Mouse (Mus musculus): ENCODE data around the gene Omt2b. TPM values are rescaled to one million over a fixed set of nuclear protein-coding genes. Genes with fewer than 3 reads are reported as not detected.
"Not testable (repeated sequence)": the region's sequence is repeated elsewhere in the genome, so short reads cannot be mapped to it uniquely, and the experiment has no call there.

Omt2b gene
- not detected in 2 replicates for total RNA-seq (2015)
- not detected in 2 replicates for total RNA-seq (2017)

DNA sequence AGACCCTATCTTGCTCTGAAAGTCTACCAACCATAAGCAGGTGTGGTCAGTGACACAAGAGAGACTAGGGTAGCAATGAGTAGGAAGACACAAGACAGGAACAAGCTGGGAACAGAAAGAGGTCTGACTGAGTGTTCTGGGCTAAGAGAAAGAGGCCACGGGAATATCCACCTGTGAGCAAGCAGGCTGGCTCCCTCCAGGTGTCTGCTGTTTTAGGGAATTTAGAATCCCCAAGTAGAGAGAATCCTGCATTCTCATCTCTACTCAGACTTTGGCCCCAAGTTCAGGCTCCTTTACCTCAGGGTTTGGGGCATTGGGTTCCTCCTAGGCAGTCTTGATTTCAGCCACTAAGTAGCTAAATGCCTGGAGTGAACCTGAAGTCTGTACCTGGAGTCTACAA lies at the start of gene Omt2b:
TSS of gene Omt2b (plus strand) at position 301 of the 400 bp plus-strand sequence.
- not testable (repeated sequence) for ATAC-seq (replicated peaks; ENCODE audit: poor library complexity)

DNA sequence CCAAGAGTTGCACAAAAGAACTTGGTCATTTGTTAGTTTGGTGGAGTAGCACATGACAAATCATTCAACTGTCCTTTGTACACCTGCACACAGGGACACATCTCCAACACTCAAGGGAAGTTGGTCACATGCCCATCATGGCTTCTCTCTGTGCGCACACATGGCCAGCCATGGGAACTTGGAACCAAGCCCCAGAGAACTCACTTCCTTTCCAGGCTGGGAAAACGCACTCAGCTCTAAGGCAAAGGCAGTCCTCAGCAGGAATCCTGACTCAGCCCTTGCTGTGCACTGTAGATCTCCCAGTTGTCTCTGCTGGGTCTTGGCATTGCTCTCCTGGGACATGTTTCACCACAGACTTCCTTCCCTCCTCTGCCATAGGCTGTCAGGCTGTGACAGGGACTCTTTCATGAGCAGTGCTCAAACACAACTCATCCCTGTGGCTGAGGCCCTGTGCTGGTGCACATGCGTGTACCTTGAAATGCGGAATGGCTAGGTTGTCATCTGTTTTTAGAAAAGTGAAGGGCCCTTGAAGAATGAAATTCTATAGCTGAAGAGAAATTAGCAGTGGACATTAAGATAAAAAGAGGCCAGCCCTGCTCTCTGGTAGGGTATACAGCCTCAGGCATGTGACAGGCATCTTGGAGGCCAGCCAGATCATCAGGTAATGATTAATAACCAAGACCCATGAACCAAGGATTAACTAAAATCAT lies 45.2 kb upstream of the Omt2b start:
- not testable (repeated sequence) for ATAC-seq (replicated peaks; ENCODE audit: poor library complexity)

DNA sequence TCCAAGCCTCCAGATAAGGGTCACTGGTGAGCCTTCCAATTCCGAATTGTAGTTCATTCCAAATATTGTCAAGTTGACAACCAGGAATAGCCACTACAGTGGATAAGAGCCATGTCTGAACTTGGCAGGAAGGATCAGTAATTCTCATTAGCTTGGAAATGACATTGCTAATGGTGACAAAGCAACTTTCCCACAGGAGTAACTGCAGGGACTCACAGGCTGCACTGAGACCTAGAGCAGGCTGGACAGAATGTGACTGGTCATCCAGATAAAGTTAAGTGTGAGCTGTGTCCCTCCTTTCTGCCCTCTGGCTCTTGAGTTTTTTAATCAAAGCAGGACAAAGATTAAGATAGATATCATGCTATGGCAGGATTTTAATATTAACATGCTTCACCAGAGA lies 38.3 kb upstream of the Omt2b start:
- not testable (repeated sequence) for ATAC-seq (replicated peaks; ENCODE audit: poor library complexity)

DNA sequence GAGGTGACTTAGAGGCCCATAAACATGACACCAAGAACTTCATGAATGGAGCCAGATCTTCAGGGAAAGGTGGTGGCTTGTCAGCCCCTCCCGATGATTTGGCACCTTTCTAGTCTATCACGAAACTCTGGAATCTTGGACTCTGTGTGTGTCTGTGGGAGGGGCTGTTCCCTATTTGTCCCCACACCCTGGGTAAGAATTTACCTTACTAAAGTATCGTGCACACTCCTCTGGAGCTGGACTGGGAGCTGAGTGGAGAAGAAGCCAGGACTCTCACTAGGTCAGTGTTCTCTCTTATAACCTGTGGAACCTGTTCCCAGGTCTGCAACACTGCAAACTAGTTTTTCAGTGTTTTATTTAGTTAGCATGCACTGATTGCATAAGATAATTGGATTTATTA lies 37.7 kb upstream of the Omt2b start, which contains the start of gene Gm10639:
TSS of gene Gm10639 (plus strand) at position 201 of the 400 bp plus-strand sequence.
- ATAC-seq (replicated peaks; ENCODE audit: poor library complexity) = not testable (repeated sequence)

DNA sequence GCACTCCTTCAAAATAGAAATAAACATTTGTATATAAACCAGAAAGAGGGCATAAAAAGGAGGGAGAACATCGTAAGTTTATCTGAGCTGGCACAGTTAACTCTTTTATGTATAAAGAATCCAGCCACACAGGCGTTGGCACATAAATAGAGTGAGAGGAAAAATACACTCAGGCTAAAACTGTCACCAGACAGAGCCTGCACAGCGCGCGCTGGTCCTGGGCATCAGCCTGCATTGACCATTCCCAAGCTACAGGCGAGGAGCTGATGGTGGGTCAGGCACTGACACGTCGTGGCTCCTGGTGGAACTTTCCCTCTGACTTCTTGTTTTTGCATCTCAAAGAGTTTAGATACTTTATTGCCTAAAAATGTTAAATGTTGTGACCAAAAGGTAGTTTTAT lies 34.9 kb upstream of the Omt2b start:
- not testable (repeated sequence) for ATAC-seq (replicated peaks; ENCODE audit: poor library complexity)

DNA sequence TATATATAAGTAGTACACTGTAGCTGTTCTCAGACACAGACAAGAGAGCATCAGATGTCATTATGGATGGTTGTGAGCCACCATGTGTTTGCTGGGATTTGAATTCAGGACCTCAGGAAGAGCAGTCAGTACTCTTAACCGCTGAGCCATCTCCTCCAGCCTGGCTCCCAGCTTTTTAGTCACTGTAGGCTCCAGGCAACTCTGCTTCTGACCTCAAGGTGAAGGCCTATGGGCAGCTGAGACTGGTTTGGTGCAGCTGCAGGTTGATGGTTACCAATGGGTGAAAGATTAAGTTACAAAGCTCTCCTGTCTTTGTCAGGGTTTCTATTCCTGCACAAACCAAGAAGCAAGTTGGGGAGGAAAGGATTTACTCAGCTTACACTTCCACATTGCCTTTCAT lies 33.7 kb upstream of the Omt2b start:
- ATAC-seq (replicated peaks; ENCODE audit: poor library complexity) = not testable (repeated sequence)

DNA sequence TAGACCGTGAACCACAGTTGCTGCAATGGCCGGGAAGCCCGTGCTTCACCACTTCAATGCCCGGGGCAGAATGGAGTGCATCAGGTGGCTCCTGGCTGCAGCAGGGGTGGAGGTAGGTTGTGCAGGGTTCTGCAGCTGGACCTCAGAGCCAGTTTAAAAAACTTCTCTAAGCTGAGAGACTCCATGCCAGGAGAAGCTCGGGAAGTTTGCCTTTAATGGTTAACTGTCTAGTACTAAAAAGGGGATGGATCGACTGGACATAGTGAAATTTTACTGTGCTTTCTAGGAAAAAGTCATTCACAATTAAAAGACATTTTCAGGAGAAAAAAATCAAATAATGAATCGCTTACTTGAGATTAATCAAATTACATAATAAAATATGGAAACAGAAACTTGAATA lies 32.6 kb upstream of the Omt2b start:
- ATAC-seq (replicated peaks; ENCODE audit: poor library complexity) = not testable (repeated sequence)

DNA sequence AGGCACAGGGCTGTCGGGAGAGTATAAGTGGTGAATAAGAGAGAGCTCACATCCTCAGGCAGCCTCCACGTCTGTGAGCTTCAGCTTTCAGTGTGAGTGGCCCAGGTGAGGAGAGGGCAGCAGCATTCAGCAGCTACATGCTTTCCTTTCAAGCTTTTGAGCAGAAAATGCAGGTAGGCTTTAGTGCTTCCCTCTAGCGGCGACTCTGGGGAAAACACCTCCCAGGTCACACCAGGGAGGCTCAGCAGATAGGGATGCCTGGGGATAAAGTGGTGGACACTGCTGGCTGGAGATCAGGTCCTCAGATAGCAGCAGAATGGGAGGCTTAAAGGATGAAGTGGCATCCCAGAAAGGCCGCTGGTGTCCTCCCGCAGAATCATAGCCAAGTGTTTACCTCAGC lies 31.3 kb upstream of the Omt2b start:
- ATAC-seq (replicated peaks; ENCODE audit: poor library complexity) = peak; percentile 76

DNA sequence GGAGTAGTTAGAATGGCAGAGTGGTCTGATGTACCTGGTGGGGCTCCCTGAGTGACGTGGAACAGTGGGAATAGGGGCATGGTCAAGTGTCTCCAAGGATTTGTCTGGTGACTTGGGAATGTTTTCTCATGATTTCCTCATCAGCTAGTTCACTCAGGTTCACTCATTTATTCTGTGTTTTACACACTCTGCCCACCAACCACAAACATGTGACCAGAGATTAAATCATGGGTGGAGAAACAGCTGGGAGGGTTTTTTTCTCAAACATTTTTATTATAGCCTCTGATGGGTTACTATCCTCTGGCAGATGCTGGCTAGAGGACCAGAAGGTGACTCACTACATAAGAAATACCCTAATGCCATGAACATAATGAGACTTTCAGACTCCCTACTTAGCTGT lies 29.2 kb upstream of the Omt2b start:
- no peak for ATAC-seq (replicated peaks; ENCODE audit: poor library complexity)

DNA sequence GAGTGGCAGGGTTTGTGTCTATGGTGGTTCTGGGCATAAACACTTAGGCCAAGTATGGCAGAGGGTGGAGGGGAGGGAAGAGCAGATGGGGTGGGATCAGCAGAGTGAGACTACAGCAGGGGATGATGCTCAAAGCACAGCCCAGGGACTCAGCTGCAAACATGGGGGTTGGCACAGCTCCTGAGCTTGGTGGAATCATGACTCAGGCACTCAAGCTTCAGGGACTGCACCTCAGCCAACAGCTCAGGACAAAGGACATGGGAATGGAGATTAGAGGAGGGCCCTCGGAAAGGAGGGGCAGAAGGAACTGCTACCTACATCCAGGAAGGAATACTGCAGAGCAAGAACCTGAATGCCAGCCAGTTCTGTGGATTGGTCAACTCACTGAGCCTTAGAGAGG lies 28.2 kb upstream of the Omt2b start:
- not testable (repeated sequence) for ATAC-seq (replicated peaks; ENCODE audit: poor library complexity)

DNA sequence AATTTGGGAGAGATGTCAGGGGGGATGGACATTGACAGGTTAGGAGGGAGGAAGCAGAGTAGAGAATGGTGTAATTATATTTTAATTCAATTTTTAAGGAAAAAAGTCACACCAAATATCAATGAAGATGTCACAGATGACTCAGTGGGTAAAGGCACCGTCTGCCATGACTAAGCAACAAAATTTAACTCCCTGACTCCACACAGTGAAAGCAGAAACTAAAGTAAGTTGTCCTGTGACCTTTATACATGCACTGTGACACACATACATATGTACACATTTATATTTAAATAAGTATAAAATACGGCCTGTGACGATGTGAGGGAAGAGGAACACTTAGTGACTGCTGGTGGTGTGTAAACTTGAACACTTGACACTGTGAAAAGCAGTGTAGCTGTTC lies 19.3 kb upstream of the Omt2b start:
- not testable (repeated sequence) for ATAC-seq (replicated peaks; ENCODE audit: poor library complexity)

DNA sequence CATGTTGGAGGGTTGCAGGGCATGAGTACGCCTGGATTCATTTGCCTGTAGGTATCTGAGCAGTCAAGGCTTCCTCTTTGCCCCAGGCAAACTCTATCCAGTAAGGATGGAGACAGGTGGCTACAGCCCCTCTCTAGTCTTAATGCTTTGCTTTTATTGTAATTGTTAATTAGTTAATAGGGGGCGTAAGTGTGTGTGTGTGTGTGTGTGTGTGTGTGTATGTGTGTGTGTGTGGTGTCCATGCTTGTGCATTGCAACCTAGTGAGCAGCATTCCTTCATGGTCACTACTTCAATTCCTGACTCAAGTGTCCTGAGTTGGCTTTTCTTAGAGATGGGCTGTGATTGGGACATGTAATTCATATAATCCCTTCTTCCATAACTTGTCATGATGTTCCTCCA lies 12.7 kb upstream of the Omt2b start, which contains the start of gene Omt2a:
TSS of gene Omt2a (minus strand) at position 101 of the 400 bp plus-strand sequence.
- no peak for ATAC-seq (replicated peaks; ENCODE audit: poor library complexity)

DNA sequence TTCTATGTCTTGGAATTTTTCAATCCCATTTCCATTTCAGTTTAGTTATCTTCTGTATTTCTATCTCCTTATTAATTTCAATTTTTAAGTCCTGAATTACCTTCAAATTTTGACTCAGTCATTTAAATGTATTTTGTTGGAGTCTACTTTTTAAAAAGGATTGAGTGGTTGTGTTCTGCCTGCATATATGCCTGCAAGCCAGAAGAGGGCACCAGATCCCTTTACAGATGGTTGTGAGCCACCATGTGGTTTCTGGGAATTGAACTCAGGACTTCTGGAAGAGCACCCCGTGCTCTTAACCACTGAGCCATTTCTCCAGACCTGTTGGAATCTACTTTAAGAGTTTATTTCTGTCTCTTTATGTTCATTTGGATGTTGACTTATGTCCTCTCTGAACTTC lies 7.9 kb upstream of the Omt2b start:
- no peak for ATAC-seq (replicated peaks; ENCODE audit: poor library complexity)

DNA sequence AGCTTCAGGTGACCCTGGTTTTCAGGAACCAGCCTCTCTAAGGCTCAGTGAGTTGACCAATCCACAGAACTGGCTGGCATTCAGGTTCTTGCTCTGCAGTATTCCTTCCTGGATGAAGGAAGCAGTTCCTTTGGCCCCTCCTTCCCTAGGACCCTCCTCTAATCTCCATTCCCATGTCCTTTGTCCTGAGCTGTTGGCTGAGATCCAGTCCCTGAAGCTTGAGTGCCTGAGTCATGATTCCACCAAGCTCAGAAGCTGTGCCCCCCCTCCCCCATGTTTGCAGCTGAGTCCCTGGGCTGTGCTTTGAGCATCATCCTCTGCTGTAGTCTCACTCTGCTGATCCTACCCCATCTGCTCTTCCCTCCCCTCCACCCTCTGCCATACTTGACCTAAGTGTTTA lies 9.7 kb downstream of the Omt2b start:
- ATAC-seq (replicated peaks; ENCODE audit: poor library complexity) = not testable (repeated sequence)

DNA sequence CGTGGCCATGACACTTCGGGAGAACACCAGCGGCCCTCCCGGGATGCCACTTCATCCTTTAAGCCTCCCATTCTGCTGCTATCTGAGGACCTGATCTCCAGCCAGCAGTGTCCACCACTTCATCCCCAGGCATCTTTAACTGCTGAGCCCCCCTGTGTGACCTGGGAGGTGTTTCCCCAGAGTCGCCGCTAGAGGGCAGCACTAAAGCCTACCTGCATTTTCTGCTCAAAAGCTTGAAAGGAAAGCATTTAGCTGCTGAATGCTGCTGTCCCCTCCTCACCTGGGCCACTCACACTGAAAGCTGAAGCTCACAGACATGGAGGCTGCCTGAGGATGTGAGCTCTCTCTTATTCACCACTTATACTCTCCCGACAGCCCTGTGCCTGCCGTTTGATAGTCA lies 12.9 kb downstream of the Omt2b start:
- ATAC-seq (replicated peaks; ENCODE audit: poor library complexity) = peak; percentile 69; the same call in 1 of the 2 replicates

DNA sequence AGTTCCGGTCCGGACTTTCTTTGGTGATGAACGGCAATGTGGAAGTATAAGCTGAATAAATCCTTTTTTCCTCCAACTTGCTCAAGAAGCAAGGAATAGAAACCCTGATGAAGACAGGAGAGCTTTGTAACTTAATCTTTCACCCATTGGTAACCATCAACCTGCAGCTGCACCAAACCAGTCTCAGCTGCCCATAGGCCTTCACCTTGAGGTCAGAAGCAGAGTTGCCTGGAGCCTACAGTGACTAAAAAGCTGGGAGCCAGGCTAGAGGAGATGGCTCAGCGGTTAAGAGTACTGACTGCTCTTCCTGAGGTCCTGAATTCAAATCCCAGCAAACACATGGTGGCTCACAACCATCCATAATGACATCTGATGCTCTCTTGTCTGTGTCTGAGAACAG lies 15.1 kb downstream of the Omt2b start:
- not testable (repeated sequence) for ATAC-seq (replicated peaks; ENCODE audit: poor library complexity)

DNA sequence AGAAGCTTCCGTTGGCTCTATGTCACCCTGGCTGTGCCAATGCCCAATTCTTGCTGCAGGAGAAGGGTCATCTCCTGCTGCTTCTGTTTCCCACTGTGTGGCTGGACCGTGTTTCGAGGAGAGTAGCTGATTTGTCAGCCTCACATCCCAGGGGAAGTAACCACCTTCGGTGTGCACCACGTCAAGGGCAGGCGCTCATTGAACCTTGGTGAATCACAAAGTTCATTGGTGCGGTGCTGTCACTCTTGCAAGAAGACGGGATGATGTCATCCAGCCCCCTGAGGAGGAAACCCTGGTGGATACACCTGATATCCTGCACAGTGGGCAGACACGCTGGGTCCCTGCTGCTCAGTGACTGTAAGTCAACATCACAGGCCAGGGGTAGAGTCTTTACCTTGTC lies 15.7 kb downstream of the Omt2b start:
- not testable (repeated sequence) for ATAC-seq (replicated peaks; ENCODE audit: poor library complexity)

DNA sequence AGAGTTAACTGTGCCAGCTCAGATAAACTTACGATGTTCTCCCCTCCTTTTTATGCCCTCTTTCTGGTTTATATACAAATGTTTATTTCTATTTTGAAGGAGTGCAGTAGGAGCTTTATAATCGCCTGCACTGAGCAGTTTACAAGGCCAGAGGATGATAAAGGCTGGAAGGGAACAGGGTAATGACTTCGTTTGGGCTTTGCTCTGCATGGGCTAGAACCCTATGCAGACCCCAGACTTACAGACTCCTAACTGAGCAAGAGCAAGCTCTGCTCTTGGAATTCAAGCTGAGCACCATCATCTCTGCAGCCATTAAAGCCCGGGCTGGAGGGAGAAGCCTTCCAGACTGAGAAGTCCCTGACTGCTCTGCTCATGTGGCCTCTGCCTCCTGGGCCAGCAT lies 17.8 kb downstream of the Omt2b start:
- ATAC-seq (replicated peaks; ENCODE audit: poor library complexity) = not testable (repeated sequence)

DNA sequence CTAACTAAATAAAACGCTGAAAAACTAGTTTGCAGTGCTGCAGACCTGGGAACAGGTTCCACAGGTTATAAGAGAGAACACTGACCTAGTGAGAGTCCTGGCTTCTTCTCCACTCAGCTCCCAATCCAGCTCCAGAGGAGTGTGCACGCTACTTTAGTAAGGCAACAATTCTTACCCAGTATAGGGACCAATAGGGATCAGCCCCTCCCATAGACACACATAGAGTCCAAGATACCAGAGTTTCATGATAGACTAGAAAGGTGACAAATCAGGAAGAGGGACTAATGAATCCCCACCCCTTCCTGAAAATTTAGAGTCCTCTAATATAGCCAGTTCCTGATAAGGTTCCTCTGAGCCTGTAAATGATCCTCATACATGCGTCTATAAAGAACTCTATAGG lies 19.6 kb downstream of the Omt2b start:
- peak; percentile 57 for ATAC-seq (replicated peaks; ENCODE audit: poor library complexity)

DNA sequence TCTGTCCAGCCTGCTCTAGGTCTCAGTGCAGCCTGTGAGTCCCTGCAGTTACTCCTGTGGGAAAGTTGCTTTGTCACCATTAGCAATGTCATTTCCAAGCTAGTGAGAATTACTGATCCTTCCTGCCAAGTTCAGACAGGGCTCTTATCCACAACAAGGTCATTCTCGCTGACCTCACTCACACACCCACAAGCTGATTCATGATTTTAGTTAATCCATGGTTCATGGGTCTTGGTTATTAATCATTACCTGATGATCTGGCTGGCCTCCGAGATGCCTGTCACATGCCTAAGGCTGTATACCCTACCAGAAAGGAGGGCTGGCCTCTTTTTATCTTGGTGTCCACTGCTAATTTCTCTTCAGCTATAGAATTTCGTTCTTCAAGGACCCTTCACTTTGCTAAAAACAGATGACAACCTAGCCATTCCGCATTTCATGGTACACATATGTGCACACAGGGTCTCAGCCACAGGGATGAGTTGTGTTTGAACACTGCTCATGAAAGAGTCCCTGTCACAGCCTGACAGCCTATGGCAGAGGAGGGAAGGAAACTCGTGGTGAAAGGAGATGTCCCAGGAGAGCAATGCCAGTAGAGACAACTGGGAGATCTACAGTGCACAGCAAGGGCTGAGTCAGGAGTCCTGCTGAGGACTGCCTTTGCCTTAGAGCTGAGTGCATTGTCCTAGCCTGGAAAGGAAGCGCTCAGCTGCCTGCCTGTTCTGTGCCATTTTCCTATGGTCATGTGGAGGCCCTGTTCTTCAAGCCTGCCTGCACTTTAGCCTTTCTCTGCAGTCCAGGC lies 21.0 kb downstream of the Omt2b start:
- not testable (repeated sequence) for ATAC-seq (replicated peaks; ENCODE audit: poor library complexity)

DNA sequence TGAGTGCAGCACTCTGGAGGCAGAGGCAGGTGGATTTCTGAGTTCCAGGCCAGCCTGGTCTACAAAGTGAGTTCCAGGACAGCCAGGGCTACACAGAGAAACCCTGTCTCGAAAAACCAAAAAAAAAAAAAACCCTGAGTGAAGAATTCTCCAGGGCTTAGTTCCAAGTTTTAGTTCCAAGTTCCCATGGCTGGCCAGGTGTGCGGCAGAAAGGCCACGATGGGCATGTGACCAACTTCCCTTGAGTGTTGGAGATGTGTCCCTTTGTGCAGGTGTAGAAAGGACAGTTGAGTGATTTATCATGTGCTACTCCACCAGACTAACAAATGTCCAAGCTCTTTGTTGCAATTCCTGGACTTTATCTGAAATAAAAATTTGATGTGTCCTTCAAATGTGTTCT lies 21.8 kb downstream of the Omt2b start:
- ATAC-seq (replicated peaks; ENCODE audit: poor library complexity) = not testable (repeated sequence)

DNA sequence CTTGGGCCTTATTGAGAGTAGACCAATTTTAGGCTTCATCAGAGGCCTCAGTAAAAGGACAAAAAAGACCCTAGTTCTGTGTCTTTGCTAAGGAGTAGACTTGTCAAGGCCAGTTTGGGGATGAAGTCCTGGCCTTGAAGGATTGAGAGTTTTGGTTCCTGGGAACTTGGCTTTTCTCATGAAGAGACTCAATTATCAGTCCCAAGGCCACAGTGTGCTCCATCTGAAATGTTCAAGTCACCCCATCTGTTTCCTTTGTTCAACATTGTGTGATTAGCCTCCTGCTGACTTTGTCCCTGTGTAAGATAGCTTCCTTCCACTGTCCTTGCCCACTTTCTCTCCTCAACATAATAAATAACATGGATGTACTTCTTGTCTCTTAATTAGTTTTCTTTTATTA lies 22.6 kb downstream of the Omt2b start:
- not testable (repeated sequence) for ATAC-seq (replicated peaks; ENCODE audit: poor library complexity)

Measured in megakaryocyte progenitor cell, adult 5-6 weeks (primary cell).